Mouse (Mus musculus) adrenal gland, postnatal 36 days (tissue): ENCODE data around the gene Kri1. TPM values are rescaled to one million over a fixed set of nuclear protein-coding genes. Genes with fewer than 3 reads are reported as not detected.
"Not testable (repeated sequence)": the region's sequence is repeated elsewhere in the genome, so short reads cannot be mapped to it uniquely, and the experiment has no call there.

Experiments
- DNase-seq, 2 experiments: peaks; one replicate each; pipeline ENCODE4 v3.0.0; 2021; ENCODE audit warnings: mixed read lengths in 1 of 2
- long read RNA-seq, 2 experiments: library from polyadenylated mRNA; stranded (forward); transcript quantifications; one replicate each; pipeline ENCODE4 v2.0.0; 2021; ENCODE audit warnings: borderline sequencing depth in 2 of 2
- total RNA-seq, 2 experiments: library from RNA; stranded (reverse); gene quantifications; 2 replicates each; pipeline ENCODE4 v1.2.3; 2021

Kri1 gene
- 10 to 100 TPM; 24.8 to 32.2 TPM for total RNA-seq
- long read RNA-seq, experiment 1, transcript Kri1-201 (19 exons, 2,598 nt): major isoform, 9 of 19 reads
- long read RNA-seq, experiment 1, partial matches to known transcripts: 5 of 19 reads
- long read RNA-seq, experiment 1, other reads (novel, unspliced or antisense): 5 of 19 reads
- long read RNA-seq, experiment 2, partial matches to known transcripts: 1 of 6 reads
- long read RNA-seq, experiment 2, other reads (novel, unspliced or antisense): 5 of 6 reads

DNA sequence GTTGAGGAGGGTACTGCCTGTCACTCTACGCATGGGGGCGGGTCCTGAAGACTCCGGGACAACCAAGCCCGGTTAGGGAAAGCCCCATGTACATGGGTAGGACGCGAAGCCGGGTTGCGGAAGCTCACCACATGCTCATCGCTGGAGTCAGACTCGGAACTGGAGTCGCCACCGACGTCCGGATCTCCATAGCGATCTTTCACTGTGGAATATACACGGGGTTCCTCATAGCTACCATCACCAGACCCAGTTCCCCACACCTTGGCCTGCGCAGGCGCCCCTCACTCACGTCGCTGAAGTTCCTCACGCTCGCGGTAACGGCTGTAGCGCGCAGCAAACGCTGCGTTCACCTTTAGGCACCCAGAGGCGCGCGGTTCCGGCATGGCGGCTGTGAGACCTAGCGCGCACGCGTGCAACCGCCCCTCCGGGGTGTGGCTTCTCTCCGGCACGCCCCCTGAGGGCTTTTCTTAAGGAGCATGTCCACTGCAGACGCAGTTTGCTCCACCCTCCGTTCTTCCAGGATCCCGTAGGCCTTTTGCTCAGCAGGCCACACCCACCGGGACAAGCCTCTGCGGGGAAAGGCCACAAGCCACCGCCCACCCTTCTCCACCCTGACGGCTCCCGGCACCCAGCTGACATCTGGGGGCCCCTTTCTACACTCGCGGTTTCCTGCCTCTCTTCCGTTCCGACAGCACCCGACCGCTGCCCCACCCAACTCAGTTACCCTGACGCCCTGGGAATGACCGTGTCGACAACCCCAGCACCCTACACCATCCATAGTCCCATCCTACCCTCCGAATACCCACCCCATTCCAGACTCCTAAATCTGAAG is at the start of gene Kri1:
Gene Kri1 (minus strand): TSS at position 399 of the 832 bp plus-strand sequence.
- peak; percentile 99 for DNase-seq

GRCm38 (mm10) chr9:21336491-21336890 is 48.7 kb upstream of the Kri1 start:
- DNase-seq: no peak

- DNase-seq: no peak
These were observed 47.6 kb upstream of the Kri1 start for GRCm38 (mm10) chr9:21335391-21335790.

- DNase-seq: no peak
These were observed 47.0 kb upstream of the Kri1 start for GRCm38 (mm10) chr9:21334747-21335146.

GRCm38 (mm10) chr9:21333523-21333922 is 45.8 kb upstream of the Kri1 start:
- DNase-seq: no peak

DNA sequence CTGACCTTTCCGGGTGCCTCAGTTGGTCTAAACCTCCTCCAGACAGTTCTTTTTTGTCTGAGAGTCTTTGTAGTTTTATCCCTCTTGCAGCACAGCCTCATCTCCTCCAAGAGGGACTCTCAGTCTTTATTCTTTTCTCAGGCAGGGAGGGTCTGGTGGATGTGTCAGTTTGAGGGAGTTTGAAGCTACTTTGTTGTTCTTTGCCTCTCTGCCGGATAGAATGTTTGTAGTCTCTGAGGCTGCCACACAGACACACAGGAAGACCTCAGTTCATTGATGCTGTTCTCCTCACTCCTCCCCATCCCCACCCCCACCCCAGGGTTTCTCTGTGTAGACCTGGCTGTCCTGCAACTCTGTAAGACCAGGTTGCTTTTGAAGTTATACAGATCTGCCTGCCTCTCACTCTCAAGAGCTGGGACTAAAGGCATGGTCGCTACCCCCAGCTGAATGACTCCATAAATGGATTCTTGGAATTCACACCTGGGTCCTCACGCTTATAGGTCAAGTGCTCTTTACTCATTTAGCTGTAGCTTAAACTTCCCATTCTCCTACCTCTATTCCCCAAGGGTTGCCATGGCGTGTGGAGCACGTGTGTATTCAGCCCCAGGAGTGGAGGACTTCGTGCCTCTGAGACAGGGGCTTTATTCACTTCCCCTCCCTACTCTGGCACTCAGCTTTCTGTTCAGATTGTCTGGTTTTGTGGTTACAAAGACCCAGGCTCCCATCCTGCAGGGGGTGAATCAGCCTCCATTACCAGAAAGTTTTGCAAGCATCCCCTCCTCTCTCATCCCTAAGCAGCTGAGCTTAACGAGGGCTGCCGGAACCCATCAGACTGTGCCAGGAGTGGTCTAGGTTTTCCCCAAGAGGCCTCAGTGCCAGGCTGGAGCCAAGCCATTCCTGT is 44.6 kb upstream of the Kri1 start:
- DNase-seq: no peak

DNA sequence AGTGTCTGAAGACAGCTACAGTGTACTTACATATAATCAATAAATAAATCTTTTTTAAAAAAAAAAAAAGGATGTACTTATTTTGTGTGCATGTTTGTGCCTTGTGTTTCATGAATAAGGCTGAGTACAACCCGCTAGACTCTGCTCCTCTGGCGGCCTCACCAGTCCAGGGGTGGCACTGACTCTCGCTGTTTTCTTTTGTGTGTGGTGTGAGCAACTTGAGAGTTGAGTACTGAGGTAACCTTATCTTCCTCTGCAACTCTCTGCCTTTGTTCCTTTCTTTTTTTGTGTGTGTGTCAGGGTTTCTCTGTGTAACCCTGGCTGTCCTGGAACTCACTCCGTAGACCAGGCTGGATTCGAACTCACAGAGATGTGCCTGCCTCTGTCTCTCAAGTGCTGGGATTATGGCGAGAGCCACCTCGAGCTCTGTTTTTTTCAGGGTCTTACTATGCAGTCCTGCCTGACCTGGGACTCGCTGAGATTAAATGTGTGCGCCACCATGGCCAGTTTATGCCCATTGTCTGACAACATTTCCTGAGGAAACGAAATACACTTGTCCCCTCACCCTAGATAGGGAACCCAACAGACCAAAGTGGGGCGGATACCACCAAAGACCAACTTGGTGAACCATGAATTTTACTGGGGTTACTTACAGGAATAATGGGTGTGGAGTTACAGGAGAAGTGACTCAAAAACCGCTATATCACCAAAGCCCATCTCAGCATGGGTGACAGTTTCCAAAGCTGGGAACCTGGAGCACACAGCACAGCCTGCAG is 43.8 kb upstream of the Kri1 start:
- no peak for DNase-seq

GRCm38 (mm10) chr9:21329699-21330289 is 42.0 kb upstream of the Kri1 start:
- peak; percentile 34 to 56 for DNase-seq

- DNase-seq: peak; percentile 23 to 57
These were observed 41.3 kb upstream of the Kri1 start for GRCm38 (mm10) chr9:21329041-21329440.

DNA sequence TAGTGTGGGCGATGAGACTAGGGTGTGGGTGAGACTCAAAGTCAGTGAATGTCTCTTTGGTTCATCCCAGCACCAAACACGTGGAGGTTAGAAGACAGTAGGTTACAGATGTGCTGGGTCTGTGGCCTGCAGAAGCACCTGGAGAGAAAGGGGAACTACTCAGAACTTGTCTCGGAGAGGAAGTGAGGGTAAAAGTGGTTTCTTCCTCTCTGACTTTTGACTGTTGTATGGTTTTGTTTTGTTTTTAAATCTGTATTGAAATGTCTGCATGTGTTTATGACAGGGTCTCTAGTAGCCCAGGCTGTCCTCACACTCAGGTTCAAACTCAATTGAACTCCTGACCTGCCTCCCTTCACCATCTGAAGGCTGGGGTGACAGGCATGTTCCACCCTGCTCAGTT is 40.3 kb upstream of the Kri1 start:
- no peak for DNase-seq

DNA sequence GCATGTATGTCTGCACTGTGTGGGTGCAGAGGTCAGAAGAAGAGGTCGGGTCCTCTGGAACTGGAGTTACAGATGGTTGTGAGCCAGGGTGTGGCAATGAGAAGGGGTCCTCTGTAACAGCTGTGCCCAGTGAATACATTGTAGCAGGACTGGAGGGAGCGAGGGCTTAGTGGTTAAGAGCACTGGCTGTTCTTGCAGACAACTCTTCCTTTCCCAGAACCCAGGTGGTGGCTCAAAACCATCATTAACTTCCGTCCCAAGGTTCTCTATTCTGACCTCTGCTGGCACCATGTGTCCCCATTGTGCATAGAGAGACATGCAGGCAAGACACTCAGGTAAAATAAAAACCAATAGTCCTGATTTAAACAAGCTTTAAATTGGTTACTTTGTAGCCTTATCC is 39.8 kb upstream of the Kri1 start:
- no peak for DNase-seq

DNA sequence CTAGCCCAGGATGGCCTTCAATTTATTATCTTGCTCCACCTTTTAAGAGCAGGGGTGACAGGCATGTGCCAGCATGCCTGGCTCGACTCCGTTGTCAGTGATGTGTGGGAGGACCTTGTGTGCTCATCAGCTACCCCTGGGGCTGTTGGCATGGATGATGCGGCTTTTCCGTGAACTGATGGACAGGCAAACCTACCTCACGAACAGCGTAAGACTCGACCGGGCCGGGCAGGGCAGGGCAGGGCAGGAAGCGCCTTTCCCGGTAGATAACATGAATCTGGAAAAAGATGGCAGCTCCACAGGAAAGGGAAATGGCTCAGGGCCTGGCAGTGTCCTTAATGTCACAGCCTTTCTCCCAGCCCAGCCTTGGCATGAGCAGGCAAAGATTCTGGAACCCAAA is 36.5 kb upstream of the Kri1 start:
- peak; percentile 19 to 37 for DNase-seq

DNA sequence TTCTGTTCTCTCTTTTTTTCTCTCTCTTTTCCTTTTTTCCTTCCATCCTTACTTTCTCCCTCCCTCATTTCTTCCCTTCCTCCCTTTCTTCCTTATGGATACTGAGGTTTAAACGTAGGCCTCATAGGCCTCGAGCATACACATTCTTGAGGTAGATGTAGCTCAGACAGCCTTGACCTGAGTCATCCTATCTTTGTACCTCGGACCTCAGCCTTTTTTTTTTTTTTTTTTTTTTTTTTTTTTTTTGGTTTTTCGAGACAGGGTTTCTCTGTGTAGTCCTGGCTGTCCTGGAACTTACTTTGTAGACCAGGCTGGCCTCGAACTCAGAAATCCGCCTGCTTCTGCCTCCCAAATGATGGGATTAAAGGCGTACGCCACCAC is 35.1 kb upstream of the Kri1 start:
- not testable (repeated sequence) for DNase-seq

DNA sequence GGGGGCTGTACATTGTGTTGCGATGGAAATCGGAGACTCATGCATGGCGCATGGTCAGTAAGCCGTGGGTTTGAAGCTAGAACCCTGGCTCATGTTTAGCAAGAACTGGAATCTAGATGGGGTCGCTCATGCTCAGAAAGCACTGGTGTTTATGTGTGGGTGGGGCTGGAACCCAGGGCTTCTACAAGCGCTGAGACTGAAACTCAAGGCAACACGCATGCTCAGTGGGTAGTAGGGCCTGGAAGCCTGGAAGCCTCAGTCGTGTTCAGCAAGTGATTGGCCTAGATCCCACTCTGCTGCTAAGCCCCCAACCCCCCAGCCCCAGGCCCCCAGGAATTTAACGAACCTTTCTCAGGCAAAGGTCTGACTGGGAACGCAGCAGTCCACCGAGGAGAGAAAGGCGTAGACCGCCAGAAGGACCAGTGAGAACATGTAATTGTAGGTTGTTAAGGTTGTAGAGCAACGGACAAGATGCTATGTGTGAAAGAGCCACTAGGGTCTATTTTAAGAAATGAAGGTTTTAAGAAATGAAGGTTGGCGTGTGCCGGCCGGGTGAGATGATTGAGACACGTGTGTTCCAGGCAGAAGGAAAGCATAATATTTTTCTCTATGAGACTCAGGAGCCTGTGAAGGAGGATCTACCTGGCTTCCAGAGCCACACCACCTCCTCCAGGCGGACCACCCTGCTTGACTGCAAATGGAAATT is 34.6 kb upstream of the Kri1 start:
- DNase-seq: no peak

GRCm38 (mm10) chr9:21321513-21321835 is 33.7 kb upstream of the Kri1 start:
- DNase-seq: peak; percentile 29 to 62

DNA sequence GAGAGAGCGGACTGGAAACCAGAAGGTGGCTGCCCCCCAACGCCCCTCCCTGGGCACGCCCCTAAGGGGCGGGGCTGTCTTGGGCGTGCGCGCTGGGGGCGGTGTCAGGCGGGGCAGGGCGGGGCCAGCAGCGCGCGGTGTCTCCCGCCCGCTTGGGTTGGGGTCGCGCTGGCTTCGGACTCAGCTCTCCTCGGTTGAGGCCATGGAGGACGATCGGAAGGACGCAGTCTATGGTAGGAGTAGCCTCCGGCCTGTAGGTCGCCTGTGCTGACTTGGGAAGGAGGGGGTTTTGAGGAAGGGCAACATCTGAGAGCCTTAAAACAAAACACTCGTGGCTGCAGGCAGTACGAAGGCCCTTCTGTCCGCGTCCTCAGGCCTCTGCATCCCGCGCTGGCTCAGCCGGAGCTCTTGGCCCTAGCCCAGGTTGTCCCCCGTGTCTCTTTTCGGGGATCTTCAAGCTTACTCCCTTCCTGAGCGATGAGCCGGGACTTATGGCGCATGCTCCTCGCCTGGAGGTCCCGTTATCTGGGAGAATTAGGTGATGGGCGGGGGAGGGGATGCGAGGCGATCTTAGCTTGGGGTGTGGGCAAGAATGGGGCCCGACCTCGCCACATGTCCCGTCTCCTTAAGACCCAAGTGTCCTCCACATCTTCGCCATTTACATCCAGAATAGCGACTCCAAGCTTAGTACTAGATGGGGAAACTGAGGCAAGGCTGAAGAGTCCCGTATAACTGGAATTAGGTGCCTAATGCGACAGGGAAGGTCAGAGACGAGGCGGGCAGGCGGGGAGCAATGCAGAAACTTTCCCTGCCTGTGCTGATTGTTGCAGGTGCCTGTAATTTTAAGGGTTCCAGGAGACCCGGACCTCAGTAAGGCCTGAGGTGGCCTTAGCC is 33.1 kb upstream of the Kri1 start, which contains the start of gene Slc44a2:
Gene Slc44a2 (plus strand): TSS at position 80 of the 894 bp plus-strand sequence.
- peak; percentile 91 to 94 for DNase-seq

DNA sequence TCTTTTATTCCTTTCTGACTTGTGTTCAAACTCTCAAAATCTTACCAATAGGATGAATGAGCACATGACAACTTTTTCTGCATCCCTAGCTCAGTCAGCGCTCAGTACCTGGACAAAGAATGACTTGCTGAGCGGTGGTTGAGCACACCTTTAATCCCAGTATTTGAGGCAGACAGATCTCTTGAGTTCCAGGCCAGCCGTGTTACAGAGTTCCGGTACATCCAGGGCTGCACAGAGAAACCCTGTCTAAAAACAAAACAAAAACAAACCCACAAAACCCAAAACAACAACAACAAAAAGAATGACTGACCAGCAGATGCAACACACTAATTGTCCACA is 32.5 kb upstream of the Kri1 start:
- DNase-seq: no peak

- no peak for DNase-seq
These were observed 31.7 kb upstream of the Kri1 start for GRCm38 (mm10) chr9:21319503-21319902.

- no peak for DNase-seq
These were observed 31.0 kb upstream of the Kri1 start for GRCm38 (mm10) chr9:21318792-21319191.

- DNase-seq: no peak
These were observed 28.9 kb upstream of the Kri1 start for GRCm38 (mm10) chr9:21316696-21317095.
